20 mouse cellular contexts compared by ENCODE assay signal in the genomic region with DNA sequence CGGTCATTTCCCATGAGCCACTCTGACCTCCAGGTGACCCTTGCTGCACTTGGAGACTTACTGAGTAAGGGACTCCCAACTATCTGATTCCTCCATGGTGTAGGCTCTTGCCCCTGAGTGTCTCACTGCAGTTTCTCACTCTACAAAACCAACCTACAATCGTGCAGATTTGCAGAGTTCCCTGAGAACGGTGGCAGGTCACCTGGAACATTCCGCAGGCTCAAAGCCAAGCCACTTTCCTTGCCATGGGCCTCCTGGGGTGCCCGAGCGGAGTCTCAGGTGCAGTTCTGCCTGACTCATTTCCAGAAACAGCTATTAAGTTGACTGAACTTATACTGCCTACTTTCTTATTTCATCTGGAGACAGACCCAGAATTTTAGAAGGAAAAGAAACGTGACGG.
DNase-seq lines count a peak whose midpoint lies in the region; ATAC-seq and TF ChIP-seq lines count a peak whose summit lies in the region.
"Had no signal": no experiment of that assay in that cellular context is flagged by ENCODE, and none has a peak within 500 bp of the region (broad histone marks: within the 10 kb centered on the region; RNA-seq: fewer than 3 reads in every experiment).

No protein-coding gene starts in this region.

- H3K9me3 ChIP-seq in lung, embryonic 14.5 days (ENCODE audit: low read depth, low read length) = no peaks in the 10 kb centered on the region
- H3K9me3 ChIP-seq in hindbrain, embryonic 13.5 days = no peaks in the 10 kb centered on the region
- H3K9me3 ChIP-seq: limb, embryonic 10.5 days; liver, embryonic 12.5 days; stomach, embryonic 15.5 days had no signal

- TF ChIP-seq CTCF in lung, embryonic 14.5 days (IDR thresholded peaks at IDR 0.05; ENCODE audit: low read depth) = no peak
- TF ChIP-seq CTCF in kidney, adult 2 months (conservative IDR thresholded peaks at IDR 0.05; ENCODE audit: insufficient read depth, insufficient read length, low read depth, low read length) = no peak

- WGBS in lung, embryonic 14.5 days = 77% methylated on average over 8 of the region's 8 CpGs
- WGBS in kidney, adult 2 months = 19% methylated on average over 8 of the region's 8 CpGs
- WGBS in hindbrain, embryonic 13.5 days = 90% methylated on average over 8 of the region's 8 CpGs

- H3K9ac ChIP-seq in lung, embryonic 14.5 days = no peak overlapping the region
- no peak overlapping the region for H3K9ac ChIP-seq in hindbrain, embryonic 13.5 days
- H3K9ac ChIP-seq: liver, embryonic 12.5 days; stomach, embryonic 15.5 days had no signal

- no peaks in the 10 kb centered on the region for H3K4me1 ChIP-seq in lung, embryonic 14.5 days (ENCODE audit: insufficient read depth)
- peaks cover 10% of the 10 kb centered on the region for H3K4me1 ChIP-seq in kidney, adult 2 months (ENCODE audit: control insufficient read depth, insufficient read depth, low read length)
- no peaks in the 10 kb centered on the region for H3K4me1 ChIP-seq in hindbrain, embryonic 13.5 days (replicated peaks)
- H3K4me1 ChIP-seq: liver, embryonic 12.5 days; stomach, embryonic 15.5 days had no signal

- no peak for TF ChIP-seq POLR2A in kidney, adult 2 months (IDR thresholded peaks at IDR 0.05; ENCODE audit: low read depth, low read length)

- H3K27ac ChIP-seq in lung, embryonic 14.5 days (ENCODE audit: low read depth) = no peak overlapping the region
- H3K27ac ChIP-seq in kidney, adult 2 months (ENCODE audit: insufficient read depth, low read depth, low read length) = peak overlapping the region; percentile 44
- H3K27ac ChIP-seq in hindbrain, embryonic 13.5 days = no peak overlapping the region
- H3K27ac ChIP-seq: gastrocnemius, adult 2 months; hindbrain, postnatal 0 days; limb, embryonic 10.5 days; liver, embryonic 12.5 days; stomach, embryonic 15.5 days had no signal

- H3K36me3 ChIP-seq in lung, embryonic 14.5 days (ENCODE audit: insufficient read depth) = peaks cover 73% of the 10 kb centered on the region
- no peaks in the 10 kb centered on the region; the same call in none of the 2 replicates for H3K36me3 ChIP-seq in kidney, adult 2 months (ENCODE audit: control insufficient read depth, insufficient read depth, low read length)
- peaks cover 61% of the 10 kb centered on the region for H3K36me3 ChIP-seq in hindbrain, embryonic 13.5 days

- no peak overlapping the region for H3K4me2 ChIP-seq in lung, embryonic 14.5 days
- no peak overlapping the region for H3K4me2 ChIP-seq in hindbrain, embryonic 13.5 days
- H3K4me2 ChIP-seq: liver, embryonic 12.5 days; midbrain, embryonic 11.5 days; stomach, embryonic 15.5 days had no signal

- peak; percentile 36 to 40 for DNase-seq in cerebellum, postnatal 10 days
- no peak for DNase-seq in cerebellum, postnatal 4 days (ENCODE audit: low spot score in 2 of 2)
- peak; percentile 18 for DNase-seq in lung, embryonic 14.5 days
- no peak for DNase-seq in lung, postnatal 14 days
- peak; percentile 89 for DNase-seq in kidney, adult 2 months
- peak; percentile 81 to 88 for DNase-seq in kidney, postnatal 36 days
- DNase-seq: adrenal gland, adult 2 months; B cell, adult 2 months; gastrocnemius, adult 2 months; heart, adult 18-20 months; lung, postnatal 10 days; spleen, adult 18-20 months; thymus, postnatal 14 days had no signal

- no peaks in the 10 kb centered on the region for H3K27me3 ChIP-seq in lung, embryonic 14.5 days (ENCODE audit: insufficient read depth, low read length)
- no peaks in the 10 kb centered on the region for H3K27me3 ChIP-seq in kidney, adult 2 months (replicated peaks; ENCODE audit: control insufficient read depth, insufficient read depth, low read length)
- H3K27me3 ChIP-seq in hindbrain, embryonic 13.5 days = no peaks in the 10 kb centered on the region
- H3K27me3 ChIP-seq: liver, embryonic 12.5 days; stomach, embryonic 15.5 days had no signal

- H3K4me3 ChIP-seq in lung, embryonic 14.5 days (ENCODE audit: low read depth, low read length) = no peak overlapping the region
- no peak overlapping the region for H3K4me3 ChIP-seq in kidney, adult 2 months (ENCODE audit: insufficient read depth, low read depth, low read length)
- H3K4me3 ChIP-seq in hindbrain, embryonic 13.5 days = no peak overlapping the region
- H3K4me3 ChIP-seq: gastrocnemius, adult 2 months; limb, embryonic 10.5 days; liver, embryonic 12.5 days; stomach, embryonic 15.5 days had no signal

- ATAC-seq in lung, embryonic 14.5 days (ENCODE audit: insufficient read depth) = no peak
- no peak for ATAC-seq in hindbrain, embryonic 13.5 days (ENCODE audit: low FRiP score)
- ATAC-seq: forebrain, embryonic 16.5 days; hindbrain, postnatal 0 days; liver, embryonic 12.5 days had no signal

Comparison
In these comparisons a context has a peak if more than half of its experiments do, and no peak if none do; other contexts are left out.
1. DNase-seq: peak in cerebellum, postnatal 10 days (2 of 2), lung, embryonic 14.5 days (single experiment), kidney, adult 2 months (single experiment) and kidney, postnatal 36 days (2 of 2); none in cerebellum, postnatal 4 days (0 of 2) and lung, postnatal 14 days (single experiment).